In genomic region chr3:97004509-97004908, GRCm38 (mm10) we compare ENCODE assay signal across 28 mouse cellular contexts.
DNase-seq lines count a peak whose midpoint lies in the region; ATAC-seq lines count a peak whose summit lies in the region.
"Had no signal": no experiment of that assay in that cellular context is flagged by ENCODE, and none has a peak within 500 bp of the region (broad histone marks: within the 10 kb centered on the region; RNA-seq: fewer than 3 reads in every experiment).

No protein-coding gene starts in this region.

- H3K36me3 ChIP-seq in midbrain, embryonic 13.5 days, result no peaks in the 10 kb centered on the region
- H3K36me3 ChIP-seq: forebrain, embryonic 10.5 days; G1E; heart, embryonic 12.5 days; heart, embryonic 15.5 days; hindbrain, embryonic 12.5 days; hindbrain, embryonic 15.5 days; intestine, embryonic 15.5 days had no signal

- ATAC-seq in megakaryocyte, adult 5-6 weeks (ENCODE audit: poor library complexity, severe bottlenecking), result peak; percentile 62
- ATAC-seq in midbrain, embryonic 13.5 days, result no peak
- ATAC-seq: forebrain, embryonic 13.5 days; forebrain, embryonic 16.5 days; intestine, embryonic 15.5 days had no signal

- no peak overlapping the region for H3K4me2 ChIP-seq in midbrain, embryonic 13.5 days (replicated peaks)
- H3K4me2 ChIP-seq: forebrain, embryonic 13.5 days; heart, embryonic 12.5 days; heart, embryonic 15.5 days; hindbrain, embryonic 12.5 days; hindbrain, embryonic 15.5 days; intestine, embryonic 15.5 days had no signal

- H3K27ac ChIP-seq in midbrain, embryonic 13.5 days, result no peak overlapping the region
- H3K27ac ChIP-seq: forebrain, embryonic 10.5 days; forebrain, embryonic 13.5 days; gastrocnemius, adult 2 months; heart, embryonic 15.5 days; hindbrain, embryonic 12.5 days; hindbrain, embryonic 15.5 days; intestine, embryonic 15.5 days had no signal

- no peaks in the 10 kb centered on the region for H3K4me1 ChIP-seq in midbrain, embryonic 13.5 days (replicated peaks)
- H3K4me1 ChIP-seq: forebrain, embryonic 10.5 days; forebrain, embryonic 13.5 days; hindbrain, embryonic 12.5 days; hindbrain, embryonic 15.5 days; intestine, embryonic 15.5 days had no signal

- no peaks in the 10 kb centered on the region for H3K27me3 ChIP-seq in midbrain, embryonic 13.5 days
- H3K27me3 ChIP-seq: CH12.LX; forebrain, embryonic 13.5 days; heart, embryonic 15.5 days; hindbrain, embryonic 12.5 days; hindbrain, embryonic 15.5 days; intestine, embryonic 15.5 days had no signal

- H3K9ac ChIP-seq in midbrain, embryonic 13.5 days (replicated peaks), result no peak overlapping the region
- H3K9ac ChIP-seq: forebrain, embryonic 13.5 days; heart, embryonic 12.5 days; heart, embryonic 15.5 days; hindbrain, embryonic 12.5 days; hindbrain, embryonic 15.5 days; intestine, embryonic 15.5 days had no signal

- 82% methylated on average over 4 of the region's 4 CpGs for WGBS in midbrain, embryonic 13.5 days

- H3K9me3 ChIP-seq in midbrain, embryonic 13.5 days, result no peaks in the 10 kb centered on the region
- H3K9me3 ChIP-seq: forebrain, embryonic 10.5 days; forebrain, embryonic 13.5 days; G1E; heart, embryonic 12.5 days; heart, embryonic 15.5 days; hindbrain, embryonic 12.5 days; hindbrain, embryonic 15.5 days; intestine, embryonic 15.5 days had no signal

- DNase-seq in 416B (ENCODE audit: low read depth), result peak; percentile 56
- peak; percentile 17 for DNase-seq in CD4-positive helper T cell, adult 2 months (ENCODE audit: low read depth, low spot score)
- DNase-seq in gonadal fat pad, adult 2 months (ENCODE audit: low read depth), result peak; percentile 79
- DNase-seq in urinary bladder, adult 18-20 months (ENCODE audit: low spot score in 2 of 2), result no peak
- no peak for DNase-seq in lung, adult 18-20 months
- DNase-seq: adrenal gland, adult 2 months; adrenal gland, postnatal 25 days; cerebellum, adult 18-20 months; cerebellum, adult 9-10 months; cerebellum, postnatal 14 days; gastrocnemius, adult 2 months; gastrocnemius, postnatal 14 days; heart, adult 18-20 months; heart, postnatal 10 days; heart, postnatal 4 days; kidney, adult 11 months had no signal

- H3K4me3 ChIP-seq in midbrain, embryonic 13.5 days (replicated peaks), result no peak overlapping the region
- H3K4me3 ChIP-seq: forebrain, embryonic 10.5 days; forebrain, embryonic 13.5 days; gastrocnemius, adult 2 months; heart, embryonic 12.5 days; heart, embryonic 15.5 days; hindbrain, embryonic 12.5 days; hindbrain, embryonic 15.5 days; intestine, embryonic 15.5 days had no signal

Comparison
In these comparisons a context has a peak if more than half of its experiments do, and no peak if none do; other contexts are left out.
1. DNase-seq: peak in 416B (single experiment), CD4-positive helper T cell, adult 2 months (single experiment) and gonadal fat pad, adult 2 months (single experiment); none in urinary bladder, adult 18-20 months (0 of 2) and lung, adult 18-20 months (0 of 2).